Mouse (Mus musculus) liver, adult (tissue): ENCODE results near the gene Ikbip.

Experiments
- GATA4 ChIP-seq: IDR thresholded peaks from 2 replicates; pipeline ENCODE4 v1.6.1; 2014; ENCODE audit warnings: mild to moderate bottlenecking, low read length; ENCODE audit not compliant: insufficient replicate concordance

Gene Ikbip

GRCm38 (mm10) chr10:91131565-91131964, 48.8 kb downstream of the Ikbip start:
- no peak for TF ChIP-seq GATA4

- TF ChIP-seq GATA4, result no peak
Measured at GRCm38 (mm10) chr10:91135302-91135972, 52.7 kb downstream of the Ikbip start.

GRCm38 (mm10) chr10:91137400-91137799, 54.7 kb downstream of the Ikbip start:
- TF ChIP-seq GATA4, result no peak

- TF ChIP-seq GATA4, result no peak
Measured at GRCm38 (mm10) chr10:91138317-91138716, 55.6 kb downstream of the Ikbip start.

- TF ChIP-seq GATA4, result no peak
Measured at GRCm38 (mm10) chr10:91139148-91139766, 56.5 kb downstream of the Ikbip start.

- no peak for TF ChIP-seq GATA4
Measured at GRCm38 (mm10) chr10:91141564-91141963, 58.8 kb downstream of the Ikbip start.

GRCm38 (mm10) chr10:91142654-91143191, 60.0 kb downstream of the Ikbip start:
- no peak for TF ChIP-seq GATA4

- no peak for TF ChIP-seq GATA4
Measured at GRCm38 (mm10) chr10:91143313-91144230, 60.8 kb downstream of the Ikbip start.

- TF ChIP-seq GATA4, result no peak
Measured at GRCm38 (mm10) chr10:91145413-91145812, 62.7 kb downstream of the Ikbip start.
